Mouse (Mus musculus) lung, postnatal 36 days (tissue): Measurements from ENCODE around the gene Srebf1.

Experiments used
- DNase-seq: peaks from one replicate; pipeline ENCODE4 v3.0.0; 2022; ENCODE audit warnings: mixed read lengths

Srebf1 gene

DNA sequence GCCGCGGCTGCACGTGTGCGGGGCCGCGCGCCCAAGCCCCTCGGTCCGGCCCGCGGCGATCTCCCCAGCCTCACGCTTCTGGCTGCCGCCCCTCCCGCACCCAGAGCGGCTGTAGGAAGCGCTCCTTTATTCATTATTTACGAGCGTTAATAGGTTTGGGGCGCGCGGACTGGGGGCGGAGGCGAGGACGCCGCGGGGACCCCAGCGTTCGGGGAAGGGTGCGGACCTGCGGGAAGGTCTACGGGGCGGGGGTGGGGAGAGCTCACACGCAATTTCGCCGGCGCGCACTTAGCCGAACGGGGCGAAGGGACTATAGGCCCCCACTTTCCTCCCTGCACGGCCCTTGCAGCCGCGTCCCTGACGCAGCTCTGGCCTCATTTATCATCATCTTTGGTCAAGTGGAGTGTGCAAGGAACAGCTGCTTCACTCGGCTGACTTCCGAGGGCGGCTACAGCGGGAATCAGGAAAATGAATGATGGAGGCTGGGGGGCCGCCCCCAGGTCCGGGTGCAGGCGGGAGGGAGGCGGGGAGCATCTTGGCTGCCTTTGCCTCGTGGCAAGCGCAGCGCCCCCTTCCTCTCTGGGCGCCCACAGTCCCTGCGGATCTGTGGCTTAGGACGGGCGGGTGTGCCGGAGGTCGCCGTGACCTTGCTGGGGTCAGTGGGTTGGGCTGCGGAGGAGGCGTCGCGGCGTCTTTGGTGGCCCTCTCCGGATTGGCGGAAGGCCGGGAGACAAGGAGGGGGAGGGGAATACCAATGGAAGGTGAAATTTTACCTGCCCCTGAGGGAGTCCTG lies 46.0 kb downstream of the Srebf1 start:
- peak; percentile 79 for DNase-seq

DNA sequence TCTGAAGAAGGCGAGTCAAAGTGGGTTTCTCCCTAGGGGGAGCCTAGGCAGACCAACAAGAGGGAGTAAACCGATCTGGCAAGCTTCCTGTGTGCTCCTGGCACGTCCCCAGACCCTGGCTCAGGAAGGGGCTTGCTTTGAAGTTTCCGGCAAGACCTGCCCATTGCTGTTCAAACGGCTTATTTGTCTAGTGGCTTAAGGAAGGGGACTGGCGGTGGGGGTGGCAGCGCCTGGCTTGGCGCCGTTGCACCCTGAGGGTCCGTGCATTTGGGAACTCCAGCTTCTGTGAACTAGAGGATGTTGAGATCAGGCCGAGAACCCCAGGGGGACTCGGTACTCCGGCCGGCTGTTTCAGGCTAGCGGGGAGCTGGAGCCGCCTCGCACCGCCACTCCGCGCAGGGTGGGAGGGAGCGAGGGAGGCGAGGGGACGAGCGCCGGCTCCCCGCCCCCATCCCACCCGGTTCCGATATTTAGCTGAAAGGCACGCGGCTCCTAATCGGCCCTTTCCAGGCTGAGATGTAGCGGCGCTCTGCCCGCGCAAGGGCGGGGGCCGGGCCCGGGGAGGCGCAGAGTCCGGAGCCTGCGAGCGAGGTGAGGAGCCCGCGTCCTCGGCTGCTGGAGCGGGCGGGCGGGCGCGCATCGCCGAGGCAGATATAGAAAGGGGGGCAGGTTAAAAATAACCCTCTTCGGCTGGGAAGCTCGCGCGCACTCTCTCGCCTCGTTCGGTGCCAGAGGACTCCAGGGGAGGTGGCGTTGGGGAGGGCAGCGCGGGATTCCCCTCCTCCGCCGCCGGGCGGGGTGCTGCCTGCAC lies 46.8 kb downstream of the Srebf1 start:
- DNase-seq = peak; percentile 60

- DNase-seq = no peak
These were observed 48.7 kb downstream of the Srebf1 start for GRCm38 (mm10) chr11:60173606-60174184.

GRCm38 (mm10) chr11:60172074-60172473 lies 50.3 kb downstream of the Srebf1 start:
- DNase-seq = no peak

- DNase-seq = no peak
These were observed 53.6 kb downstream of the Srebf1 start for GRCm38 (mm10) chr11:60168780-60169179.

- DNase-seq = no peak
These were observed 57.3 kb downstream of the Srebf1 start for GRCm38 (mm10) chr11:60165076-60165475.

- DNase-seq = no peak
These were observed 57.9 kb downstream of the Srebf1 start for GRCm38 (mm10) chr11:60164450-60164849.

DNA sequence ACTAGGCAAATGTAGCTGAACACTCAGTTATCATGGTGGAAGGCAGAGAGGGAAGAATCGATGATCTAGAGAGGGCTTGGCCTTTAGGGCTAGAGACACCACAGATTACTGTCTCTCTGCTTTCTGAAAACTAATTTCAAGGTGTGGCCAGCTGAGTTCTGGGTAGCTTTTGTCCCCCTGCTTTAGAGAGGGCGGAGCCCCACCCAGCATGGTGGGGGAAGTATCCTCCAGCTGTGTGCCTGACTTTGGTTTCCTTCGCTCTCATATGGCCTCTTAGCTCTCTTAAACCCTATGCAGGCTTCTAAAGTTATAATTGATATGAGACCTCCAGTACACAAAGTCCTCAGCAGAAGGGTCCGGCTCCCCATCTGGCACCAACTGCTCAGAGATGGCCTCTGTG lies 59.0 kb downstream of the Srebf1 start:
- no peak for DNase-seq

GRCm38 (mm10) chr11:60162547-60162946 lies 59.8 kb downstream of the Srebf1 start:
- DNase-seq = no peak

GRCm38 (mm10) chr11:60161146-60161874 lies 61.1 kb downstream of the Srebf1 start:
- DNase-seq = no peak

- no peak for DNase-seq
These were observed 61.8 kb downstream of the Srebf1 start for GRCm38 (mm10) chr11:60160454-60161114.

DNA sequence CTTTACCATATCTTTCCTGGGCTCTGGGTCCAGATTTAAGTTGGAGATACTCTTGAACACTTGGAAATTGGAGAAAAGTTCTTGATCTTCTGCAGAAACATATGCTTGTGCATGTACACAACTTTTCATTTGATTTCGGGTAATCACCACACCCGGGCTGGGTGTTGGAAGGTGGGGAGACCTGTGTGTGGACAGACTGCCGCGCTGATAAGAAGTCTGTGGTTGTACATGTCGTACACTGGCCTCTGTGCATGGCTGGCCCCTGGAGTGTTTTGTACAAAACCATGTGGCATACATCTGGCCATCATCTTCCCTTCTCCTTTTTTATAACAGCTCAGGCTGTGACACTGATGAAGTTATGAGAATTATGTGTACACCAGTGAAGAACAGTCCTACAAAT lies 62.4 kb downstream of the Srebf1 start:
- no peak for DNase-seq

- no peak for DNase-seq
These were observed 64.1 kb downstream of the Srebf1 start for GRCm38 (mm10) chr11:60158271-60158670.

GRCm38 (mm10) chr11:60155690-60156089 lies 66.7 kb downstream of the Srebf1 start:
- DNase-seq = no peak

DNA sequence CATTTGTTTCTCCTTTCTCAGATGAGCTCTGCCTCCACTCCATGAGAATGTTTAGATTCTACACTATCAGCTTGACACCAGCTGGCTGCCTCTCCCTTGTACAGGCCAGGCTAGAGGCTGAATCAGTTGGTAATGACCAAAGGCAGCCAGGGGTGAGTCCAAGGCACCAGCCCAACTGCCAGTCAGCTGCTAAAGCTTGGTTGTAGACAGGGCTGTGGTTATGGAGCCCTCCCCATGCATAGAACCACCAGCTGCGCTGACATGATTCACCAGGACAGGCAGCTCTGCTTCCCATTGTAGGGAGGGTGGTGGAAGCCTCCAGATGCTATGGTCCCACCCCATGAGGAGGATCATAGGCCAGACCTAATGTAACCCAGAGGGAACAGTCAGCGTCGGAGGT lies 68.4 kb downstream of the Srebf1 start:
- DNase-seq = no peak

- DNase-seq = no peak
These were observed 70.0 kb downstream of the Srebf1 start for GRCm38 (mm10) chr11:60152339-60152738.

DNA sequence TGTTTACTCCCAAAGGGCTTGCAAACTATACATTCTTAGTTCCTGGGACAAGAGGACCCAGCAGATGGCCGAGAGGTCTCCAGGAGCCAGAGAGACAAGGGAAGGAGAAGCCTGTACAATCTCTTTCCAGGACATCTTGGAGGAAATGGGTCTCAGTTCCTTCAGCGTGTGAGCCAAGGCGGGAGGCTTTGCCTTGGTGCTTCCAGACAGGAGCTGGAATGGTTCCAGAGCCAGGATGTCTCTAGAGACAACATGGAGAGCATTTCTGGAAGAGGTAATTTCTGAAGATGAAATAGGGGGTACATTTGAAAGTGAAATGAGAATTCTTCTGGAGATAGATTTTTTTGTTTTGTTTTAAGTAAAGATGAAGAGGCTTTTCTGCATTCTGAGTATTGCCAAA lies 71.7 kb downstream of the Srebf1 start:
- DNase-seq = no peak
